Mouse (Mus musculus): ENCODE data around the gene Lclat1. TPM values are rescaled to one million over a fixed set of nuclear protein-coding genes. Genes with fewer than 3 reads are reported as not detected.
A peak's percentile ranks its signal among the peaks of the same experiment; 100 is the strongest.
"Not testable (repeated sequence)": the region's sequence is repeated elsewhere in the genome, so short reads cannot be mapped to it uniquely, and the experiment has no call there.

Gene Lclat1
- polyA plus RNA-seq, 1 experiment = 20.5 TPM

DNA sequence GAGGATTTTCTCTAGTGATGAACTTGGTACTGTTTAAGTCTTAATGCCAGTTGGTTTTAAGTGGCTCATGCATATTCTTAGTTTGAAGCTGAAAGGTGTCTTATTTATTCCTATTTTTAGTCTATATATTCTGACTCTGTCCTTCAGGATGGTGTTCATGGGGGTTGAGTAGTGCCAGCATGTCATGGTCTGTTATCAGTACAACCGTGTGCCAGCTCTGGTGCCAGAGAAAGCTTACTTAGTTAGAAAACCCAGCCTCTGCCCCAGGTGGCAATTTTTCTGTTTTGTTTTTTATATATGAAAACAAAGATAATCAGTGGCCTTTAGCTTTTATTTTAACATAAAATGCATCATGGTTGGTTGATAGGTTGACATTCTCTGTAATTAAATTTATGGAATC is 126.2 kb downstream of the Lclat1 start:
- no peak for DNase-seq (ENCODE audit: extremely low spot score in 1 of 2, low spot score in 1 of 2)

DNA sequence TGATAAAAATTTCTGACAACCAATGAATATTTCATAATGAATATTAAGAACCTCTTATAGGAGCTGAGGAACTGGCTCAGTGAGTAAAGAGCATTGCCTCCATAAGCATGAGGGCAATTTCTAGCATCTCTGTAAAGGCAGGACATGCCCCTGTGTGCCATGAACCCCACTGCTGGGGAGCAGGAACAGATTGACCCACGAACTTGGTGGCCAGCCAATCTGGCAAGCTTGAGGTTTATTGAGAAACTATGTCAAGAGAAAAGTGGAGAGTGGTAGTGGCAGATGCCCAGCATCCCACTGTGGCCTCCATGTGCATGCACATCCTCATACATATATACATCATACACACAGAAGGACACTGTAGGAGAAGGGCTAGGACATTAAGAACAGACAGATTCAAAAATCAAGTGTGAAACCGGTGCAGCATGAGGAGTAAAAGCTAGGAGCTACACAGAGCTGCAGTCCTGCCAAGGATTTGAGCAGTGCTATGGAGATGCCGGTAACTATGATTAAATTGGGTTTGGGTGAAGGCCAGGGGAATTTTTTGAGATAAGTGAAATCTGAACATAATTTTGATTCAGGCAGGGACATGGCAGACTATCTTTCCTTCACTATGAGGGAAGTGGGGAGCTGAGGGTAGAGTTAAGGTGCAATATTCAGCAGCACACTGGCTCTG is 129.5 kb downstream of the Lclat1 start:
- peak in 1 of 2 experiments; percentile 68 for DNase-seq (ENCODE audit: extremely low spot score in 1 of 2, low spot score in 1 of 2)

DNA sequence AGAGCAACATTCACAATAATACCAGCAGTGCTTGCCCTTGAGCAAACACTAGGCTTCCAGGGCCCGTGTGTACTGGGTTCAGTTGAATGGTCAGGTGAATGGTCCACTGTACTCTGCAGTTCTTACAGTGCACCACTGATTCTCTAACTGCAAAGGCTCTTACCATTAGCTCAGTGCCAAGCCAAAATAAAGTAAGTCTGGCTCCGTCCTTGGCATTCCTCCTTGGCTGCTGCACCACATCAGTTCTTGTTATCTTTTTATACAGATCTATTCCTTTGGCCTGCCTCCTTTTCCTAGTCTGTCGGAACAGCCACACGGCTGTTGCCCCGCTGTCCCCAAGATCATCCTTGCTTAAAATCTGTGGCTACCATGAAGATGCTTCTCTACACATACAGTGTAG is 130.7 kb downstream of the Lclat1 start:
- no peak for DNase-seq (ENCODE audit: extremely low spot score in 1 of 2, low spot score in 1 of 2)

DNA sequence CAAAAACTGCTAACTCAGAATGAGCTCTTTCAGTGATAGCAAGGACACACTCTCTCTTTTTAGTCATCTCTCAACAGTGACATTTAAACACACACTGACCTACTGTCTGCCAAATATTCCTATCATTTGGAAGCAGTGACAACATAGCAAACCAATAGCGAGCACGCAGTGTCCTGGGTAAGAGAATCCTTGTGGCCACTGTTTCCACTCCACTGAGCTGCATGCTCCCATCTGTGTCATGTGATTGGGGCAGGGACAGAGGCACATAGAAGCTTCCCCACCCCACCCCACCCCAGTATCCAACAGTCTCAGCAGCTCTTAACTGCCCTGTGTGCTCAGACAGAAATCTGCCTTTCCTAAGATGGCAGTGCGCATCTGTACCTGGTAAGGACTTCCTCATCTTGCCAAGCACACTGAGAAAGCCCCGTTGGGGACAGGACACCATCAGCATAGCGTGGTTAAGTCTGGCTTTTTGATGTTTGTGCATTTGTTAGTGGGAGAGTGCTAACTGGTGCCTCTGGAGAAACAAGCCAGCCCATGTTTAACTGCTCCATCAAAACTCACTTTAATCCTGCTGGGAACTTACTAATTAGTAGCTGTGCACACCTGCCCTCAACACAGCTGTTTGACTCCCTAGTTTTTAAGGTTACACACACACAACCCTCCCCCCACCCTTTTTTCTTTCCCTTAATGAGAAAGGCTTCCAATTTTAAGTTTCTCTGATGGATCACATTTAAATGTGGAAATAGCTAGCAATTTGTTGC is 133.5 kb downstream of the Lclat1 start:
- no peak for DNase-seq (ENCODE audit: extremely low spot score in 1 of 2, low spot score in 1 of 2)

GRCm38 (mm10) chr17:73243676-73244075 is 135.9 kb downstream of the Lclat1 start:
- DNase-seq (ENCODE audit: extremely low spot score in 1 of 2, low spot score in 1 of 2) = no peak

- DNase-seq (ENCODE audit: extremely low spot score in 1 of 2, low spot score in 1 of 2) = no peak
Measured at GRCm38 (mm10) chr17:73244596-73244995, 136.8 kb downstream of the Lclat1 start.

GRCm38 (mm10) chr17:73245089-73245684 is 137.4 kb downstream of the Lclat1 start:
- DNase-seq (ENCODE audit: extremely low spot score in 1 of 2, low spot score in 1 of 2) = no peak

- DNase-seq (ENCODE audit: extremely low spot score in 1 of 2, low spot score in 1 of 2) = no peak
Measured at GRCm38 (mm10) chr17:73246036-73246435, 138.3 kb downstream of the Lclat1 start.

DNA sequence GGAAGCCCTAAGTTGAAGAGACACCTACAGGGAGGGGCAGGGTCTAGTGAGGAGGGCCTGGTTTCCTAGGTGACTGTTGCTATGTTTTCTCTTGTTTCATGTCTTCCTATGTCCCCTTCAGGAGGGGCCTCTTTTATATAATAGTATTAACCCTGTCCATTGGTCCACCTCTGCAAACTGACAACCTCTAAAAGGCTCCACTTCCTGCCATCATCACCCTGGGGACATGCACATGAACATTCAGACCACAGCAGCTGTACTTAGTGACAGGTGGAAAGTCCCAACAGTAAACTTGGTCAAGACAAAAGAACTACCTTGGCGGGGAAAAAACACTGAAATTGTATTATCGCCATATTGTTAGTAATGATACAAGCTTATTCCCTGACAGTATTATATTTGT is 139.1 kb downstream of the Lclat1 start:
- DNase-seq (ENCODE audit: extremely low spot score in 1 of 2, low spot score in 1 of 2) = no peak

DNA sequence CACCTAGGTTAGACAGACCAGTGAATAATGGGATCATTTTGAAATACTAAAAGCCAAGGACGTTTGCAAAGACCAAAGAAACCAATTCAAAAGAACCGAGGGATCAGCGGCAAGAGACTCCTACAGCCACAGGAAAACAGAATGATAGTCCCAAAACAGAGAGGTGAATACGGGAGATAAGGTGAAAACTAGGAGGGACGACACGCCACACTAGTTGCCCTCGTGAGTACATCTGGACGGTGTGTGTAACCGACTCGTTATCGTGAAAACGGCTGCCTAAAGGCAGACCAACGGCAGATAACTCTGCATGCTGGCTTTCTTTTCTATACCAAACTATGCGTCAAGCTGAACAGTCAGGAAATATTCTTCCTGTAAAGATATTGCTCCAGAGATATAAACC is 140.0 kb downstream of the Lclat1 start:
- no peak for DNase-seq (ENCODE audit: extremely low spot score in 1 of 2, low spot score in 1 of 2)

- DNase-seq (ENCODE audit: extremely low spot score in 1 of 2, low spot score in 1 of 2) = no peak
Measured at GRCm38 (mm10) chr17:73250488-73251141, 142.8 kb downstream of the Lclat1 start.

DNA sequence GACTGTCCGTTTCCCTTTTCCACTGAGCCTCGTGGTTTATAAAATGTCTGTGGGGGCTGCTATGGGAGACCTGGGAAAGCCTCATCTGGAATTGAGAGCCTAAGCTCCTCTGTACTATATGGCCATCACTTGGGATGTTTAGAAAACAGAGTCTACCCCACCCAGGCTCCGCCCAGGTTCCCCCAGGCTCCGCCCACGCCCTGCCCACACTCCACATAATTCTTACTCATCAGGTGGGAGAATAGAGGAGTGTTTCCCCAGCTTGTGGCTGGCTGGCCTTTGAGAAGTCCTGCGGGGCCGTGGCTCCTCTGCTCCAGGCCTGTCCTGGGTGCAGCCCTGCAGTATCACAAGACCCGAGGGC is 143.3 kb downstream of the Lclat1 start:
- no peak for DNase-seq (ENCODE audit: extremely low spot score in 1 of 2, low spot score in 1 of 2)

DNA sequence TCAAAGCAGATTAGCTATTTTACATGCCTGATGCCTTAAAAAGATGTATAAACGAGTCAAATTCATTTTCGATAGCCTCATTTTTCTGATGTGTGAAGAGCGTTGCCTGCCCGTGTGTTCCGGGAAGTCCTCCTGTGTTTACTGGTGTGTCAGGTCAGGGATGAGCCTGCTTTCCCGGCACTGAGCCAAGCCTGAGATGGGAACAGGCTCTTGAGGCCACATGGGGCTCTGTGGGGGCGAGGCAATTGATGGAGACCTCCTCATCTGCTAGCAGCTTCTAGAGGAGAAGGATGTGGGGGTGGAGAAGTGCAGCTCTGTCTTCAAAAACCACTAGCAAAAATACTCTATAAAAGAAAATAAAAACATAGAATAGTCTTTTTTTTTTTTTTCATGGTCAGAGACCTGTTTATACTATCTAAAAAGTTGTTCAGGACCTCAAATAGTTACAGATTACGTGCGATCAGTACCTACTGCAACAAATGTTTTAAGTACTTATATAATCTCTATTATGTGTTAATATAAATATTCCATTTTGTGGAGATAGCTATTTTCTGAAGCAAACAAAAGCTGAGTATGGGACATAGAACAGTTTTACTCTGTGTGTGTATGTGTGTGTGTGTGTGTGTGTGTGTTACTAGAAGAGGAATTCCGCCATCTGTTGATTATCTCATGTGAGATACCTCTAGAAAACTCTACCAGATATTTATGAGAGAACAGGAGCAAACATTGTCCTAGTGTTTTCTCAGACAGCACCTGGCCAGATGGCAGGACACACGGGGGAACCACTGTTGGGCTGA is 144.2 kb downstream of the Lclat1 start:
- no peak for DNase-seq (ENCODE audit: extremely low spot score in 1 of 2, low spot score in 1 of 2)

GRCm38 (mm10) chr17:73253291-73253969 is 145.6 kb downstream of the Lclat1 start:
- DNase-seq (ENCODE audit: extremely low spot score in 1 of 2, low spot score in 1 of 2) = no peak

GRCm38 (mm10) chr17:73255801-73256200 is 148.0 kb downstream of the Lclat1 start:
- no peak for DNase-seq (ENCODE audit: extremely low spot score in 1 of 2, low spot score in 1 of 2)

GRCm38 (mm10) chr17:73258620-73259019 is 150.8 kb downstream of the Lclat1 start:
- no peak for DNase-seq (ENCODE audit: extremely low spot score in 1 of 2, low spot score in 1 of 2)

DNA sequence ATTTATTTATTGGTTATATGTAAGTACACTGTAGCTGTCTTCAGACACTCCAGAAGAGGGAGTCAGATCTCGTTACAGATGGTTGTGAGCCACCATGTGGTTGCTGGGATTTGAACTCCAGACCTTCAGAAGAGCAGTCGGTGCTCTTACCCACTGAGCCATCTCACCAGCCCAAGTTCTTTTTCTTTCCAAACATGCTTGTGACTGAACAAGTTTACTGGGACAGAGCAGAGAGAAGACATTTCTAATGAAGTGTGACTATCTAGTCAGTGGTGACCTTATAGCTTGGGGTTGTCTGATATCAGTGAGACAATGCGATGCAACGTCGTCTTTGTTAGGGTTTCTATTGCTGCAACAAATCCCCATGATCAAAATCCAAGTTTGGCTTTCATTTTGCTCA is 151.5 kb downstream of the Lclat1 start:
- not testable (repeated sequence) for DNase-seq (ENCODE audit: extremely low spot score in 1 of 2, low spot score in 1 of 2)

- DNase-seq (ENCODE audit: extremely low spot score in 1 of 2, low spot score in 1 of 2) = no peak
Measured at GRCm38 (mm10) chr17:73262558-73262957, 154.8 kb downstream of the Lclat1 start.

GRCm38 (mm10) chr17:73263077-73263501 is 155.3 kb downstream of the Lclat1 start:
- peak; percentile 90 to 93 for DNase-seq (ENCODE audit: extremely low spot score in 1 of 2, low spot score in 1 of 2)

Measured in frontal cortex, adult 2 months (tissue).